Comparison of ENCODE assay signal across 30 mouse cellular contexts in the genomic region with DNA sequence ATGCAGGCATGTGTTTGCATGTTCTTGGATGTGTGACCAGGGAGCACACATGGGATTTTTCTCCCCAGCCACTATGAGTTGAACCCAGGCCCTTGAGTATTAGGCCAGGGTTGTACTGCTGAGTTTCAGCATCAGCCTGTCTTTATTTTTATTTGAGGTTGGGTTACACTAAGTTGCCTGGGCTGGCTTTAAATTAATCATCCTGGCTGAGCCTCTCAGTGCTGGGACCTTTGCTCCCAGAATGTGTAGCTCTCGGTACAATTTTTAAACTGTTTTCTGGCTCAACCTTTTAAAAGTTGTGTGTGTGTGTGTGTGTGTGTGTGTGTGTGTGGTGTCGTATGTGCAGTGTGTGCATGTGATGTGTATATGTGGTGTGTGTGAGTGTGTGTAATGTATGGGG. TPM values are rescaled to one million over a fixed set of nuclear protein-coding genes. Genes with fewer than 3 reads are reported as not detected.
A peak's percentile ranks its signal among the peaks of the same experiment; 100 is the strongest.
DNase-seq lines count a peak whose midpoint lies in the region; ATAC-seq and TF ChIP-seq lines count a peak whose summit lies in the region.
"Had no signal": no experiment of that assay in that cellular context is flagged by ENCODE, and none has a peak within 500 bp of the region (broad histone marks: within the 10 kb centered on the region; RNA-seq: fewer than 3 reads in every experiment).

No protein-coding gene starts in this region.

- TF ChIP-seq EP300 in lung, postnatal 0 days (IDR thresholded peaks at IDR 0.05): no peak
- no peak for TF ChIP-seq EP300 in stomach, postnatal 0 days (optimal IDR thresholded peaks at IDR 0.05)

- H3K4me3 ChIP-seq in kidney, embryonic 15.5 days (replicated peaks): no peak overlapping the region
- no peak overlapping the region for H3K4me3 ChIP-seq in lung, embryonic 14.5 days (ENCODE audit: low read depth, low read length)
- H3K4me3 ChIP-seq in lung, postnatal 0 days (ENCODE audit: low read depth, low read length): no peak overlapping the region
- no peak overlapping the region for H3K4me3 ChIP-seq in stomach, postnatal 0 days (ENCODE audit: low read depth, low read length)
- H3K4me3 ChIP-seq: erythroblast, embryonic 14.5 days; gastrocnemius, adult 2 months; heart, adult 2 months; heart, embryonic 12.5 days; left cerebral cortex, adult 2 months; megakaryocyte, embryonic 14.5 days; midbrain, embryonic 13.5 days; neural tube, embryonic 13.5 days had no signal

- no peaks in the 10 kb centered on the region for H3K9me3 ChIP-seq in kidney, embryonic 15.5 days (replicated peaks)
- H3K9me3 ChIP-seq in lung, embryonic 14.5 days (ENCODE audit: low read depth, low read length): no peaks in the 10 kb centered on the region
- no peaks in the 10 kb centered on the region for H3K9me3 ChIP-seq in lung, postnatal 0 days (ENCODE audit: low read length)
- H3K9me3 ChIP-seq in stomach, postnatal 0 days (ENCODE audit: control insufficient read depth, low read length): no peaks in the 10 kb centered on the region
- H3K9me3 ChIP-seq: midbrain, embryonic 13.5 days had no signal

- peaks cover 88% of the 10 kb centered on the region for H3K4me1 ChIP-seq in kidney, embryonic 15.5 days
- H3K4me1 ChIP-seq in lung, embryonic 14.5 days (ENCODE audit: insufficient read depth): peaks cover 30% of the 10 kb centered on the region
- H3K4me1 ChIP-seq in lung, postnatal 0 days (ENCODE audit: insufficient read depth, low read depth, low read length): peaks cover 19% of the 10 kb centered on the region; the same call in 1 of the 2 replicates
- peaks cover 9% of the 10 kb centered on the region for H3K4me1 ChIP-seq in stomach, postnatal 0 days (replicated peaks; ENCODE audit: control insufficient read depth, insufficient read depth)

- no peaks in the 10 kb centered on the region for H3K27me3 ChIP-seq in kidney, embryonic 15.5 days
- no peaks in the 10 kb centered on the region for H3K27me3 ChIP-seq in lung, embryonic 14.5 days (ENCODE audit: insufficient read depth, low read length)
- H3K27me3 ChIP-seq in lung, postnatal 0 days (replicated peaks; ENCODE audit: insufficient read depth, low read length): no peaks in the 10 kb centered on the region
- H3K27me3 ChIP-seq in stomach, postnatal 0 days (ENCODE audit: control insufficient read depth, insufficient read depth, low read length): no peaks in the 10 kb centered on the region
- H3K27me3 ChIP-seq: heart, embryonic 12.5 days; midbrain, embryonic 13.5 days; neural tube, embryonic 13.5 days; Patski had no signal

- no peak overlapping the region for H3K4me2 ChIP-seq in kidney, embryonic 15.5 days
- H3K4me2 ChIP-seq in lung, embryonic 14.5 days: no peak overlapping the region
- no peak overlapping the region for H3K4me2 ChIP-seq in lung, postnatal 0 days (replicated peaks; ENCODE audit: low read depth, low read length)
- H3K4me2 ChIP-seq in stomach, postnatal 0 days (replicated peaks; ENCODE audit: low read depth): no peak overlapping the region
- H3K4me2 ChIP-seq: heart, embryonic 12.5 days; hindbrain, embryonic 14.5 days; midbrain, embryonic 13.5 days; neural tube, embryonic 13.5 days had no signal

- H3K36me3 ChIP-seq in kidney, embryonic 15.5 days: peaks cover 3% of the 10 kb centered on the region; the same call in 1 of the 2 replicates
- no peaks in the 10 kb centered on the region for H3K36me3 ChIP-seq in lung, embryonic 14.5 days (ENCODE audit: insufficient read depth)
- H3K36me3 ChIP-seq in lung, postnatal 0 days (ENCODE audit: insufficient read depth, low read length): no peaks in the 10 kb centered on the region
- H3K36me3 ChIP-seq in stomach, postnatal 0 days (ENCODE audit: control insufficient read depth, insufficient read depth, low read length): no peaks in the 10 kb centered on the region
- H3K36me3 ChIP-seq: G1E; heart, embryonic 12.5 days; midbrain, embryonic 13.5 days; neural tube, embryonic 13.5 days had no signal

- WGBS in kidney, embryonic 15.5 days: 42% methylated on average over 2 of the region's 2 CpGs
- WGBS in lung, embryonic 14.5 days: 50% methylated on average over 2 of the region's 2 CpGs
- 68% methylated on average over 2 of the region's 2 CpGs for WGBS in lung, postnatal 0 days
- WGBS in stomach, postnatal 0 days: 40% methylated on average over 2 of the region's 2 CpGs

- intact Hi-C loops in heart, postnatal 14 days (cut with DNase I): no loop called here

- H3K27ac ChIP-seq in kidney, embryonic 15.5 days: peak overlapping the region; percentile 75
- H3K27ac ChIP-seq in lung, embryonic 14.5 days (ENCODE audit: low read depth): no peak overlapping the region
- no peak overlapping the region for H3K27ac ChIP-seq in lung, postnatal 0 days (ENCODE audit: low read length)
- peak overlapping the region; percentile 70; the same call in 1 of the 2 replicates for H3K27ac ChIP-seq in stomach, postnatal 0 days (replicated peaks)
- H3K27ac ChIP-seq: gastrocnemius, adult 2 months; heart, adult 2 months; hindbrain, embryonic 14.5 days; left cerebral cortex, adult 2 months; liver, embryonic 14.5 days; midbrain, embryonic 13.5 days; neural tube, embryonic 13.5 days had no signal

- peak; percentile 5; the same call in 1 of the 2 replicates for ATAC-seq in kidney, embryonic 15.5 days (replicated peaks; ENCODE audit: low FRiP score)
- no peak for ATAC-seq in lung, embryonic 14.5 days (ENCODE audit: insufficient read depth)
- no peak for ATAC-seq in lung, postnatal 0 days
- no peak for ATAC-seq in stomach, postnatal 0 days (ENCODE audit: low FRiP score, low TSS enrichment)
- ATAC-seq: forebrain, embryonic 16.5 days; midbrain, embryonic 13.5 days; Patski had no signal

- no peak overlapping the region for H3K9ac ChIP-seq in kidney, embryonic 15.5 days
- no peak overlapping the region for H3K9ac ChIP-seq in lung, embryonic 14.5 days
- no peak overlapping the region for H3K9ac ChIP-seq in lung, postnatal 0 days (replicated peaks; ENCODE audit: low read depth)
- no peak overlapping the region for H3K9ac ChIP-seq in stomach, postnatal 0 days (ENCODE audit: low read length)
- H3K9ac ChIP-seq: heart, embryonic 12.5 days; hindbrain, embryonic 14.5 days; liver, embryonic 14.5 days; midbrain, embryonic 13.5 days; neural tube, embryonic 13.5 days had no signal

- no peak for TF ChIP-seq CTCF in lung, embryonic 14.5 days (IDR thresholded peaks at IDR 0.05; ENCODE audit: low read depth)
- TF ChIP-seq CTCF in lung, postnatal 0 days (IDR thresholded peaks at IDR 0.05): no peak
- TF ChIP-seq CTCF in stomach, postnatal 0 days (IDR thresholded peaks at IDR 0.05; ENCODE audit: low read depth): no peak

- peak; percentile 37 for DNase-seq in heart, adult 11 months
- DNase-seq in heart, postnatal 14 days: no peak
- DNase-seq in kidney, postnatal 25 days: no peak
- peak; percentile 20 for DNase-seq in lung, embryonic 14.5 days
- DNase-seq in lung, postnatal 0 days (ENCODE audit: low spot score): no peak
- no peak for DNase-seq in stomach, postnatal 0 days (ENCODE audit: low spot score)
- no peak for DNase-seq in layer of hippocampus, adult 18-20 months (ENCODE audit: low spot score in 2 of 2)
- DNase-seq: adrenal gland, postnatal 10 days; cerebellum, adult 9-10 months; cerebellum, postnatal 36 days; embryo, embryonic 11 days; gastrocnemius, adult 2 months; gastrocnemius, postnatal 36 days; heart, adult 2 months; lung, adult 2 months; lung, postnatal 4 days; right cerebral cortex, postnatal 4 days; thymus, postnatal 14 days had no signal

RNA-seq across cellular contexts. Expression of a gene that starts 5.1 kb away (rescaled TPM):
- total RNA-seq in heart, postnatal 14 days (2021): 10 to 100 TPM; 18.3 to 22.6 TPM
- polyA plus RNA-seq in kidney, embryonic 15.5 days (2015; fragmentation: Nextera tagmentation; extraction: Ambion mirVana): 32.1 and 33.0 TPM in 2 replicates
- polyA plus RNA-seq in lung, embryonic 14.5 days (2014; fragmentation: Nextera tagmentation; extraction: Ambion mirVana): 26.7 and 27.1 TPM in 2 replicates
- polyA plus RNA-seq in lung, postnatal 0 days (2015; fragmentation: Nextera tagmentation; extraction: Ambion mirVana): 50.3 and 55.2 TPM in 2 replicates
- polyA plus RNA-seq in stomach, postnatal 0 days (2015; fragmentation: Nextera tagmentation; extraction: Ambion mirVana): 19.6 and 22.2 TPM in 2 replicates
- 10 to 100 TPM; 36.5 to 41.0 TPM for total RNA-seq in layer of hippocampus, adult 18-20 months (2021)
- polyA plus RNA-seq: G1E had no signal

Comparison
In these comparisons a context has a peak if more than half of its experiments do, and no peak if none do; other contexts are left out.
1. DNase-seq: peak in heart, adult 11 months (single experiment) and lung, embryonic 14.5 days (single experiment); none in heart, postnatal 14 days (0 of 2), kidney, postnatal 25 days (0 of 2), lung, postnatal 0 days (single experiment), stomach, postnatal 0 days (single experiment) and layer of hippocampus, adult 18-20 months (0 of 2).
2. H3K27ac ChIP-seq: peak in kidney, embryonic 15.5 days (single experiment) and stomach, postnatal 0 days (single experiment); none in lung, embryonic 14.5 days (single experiment) and lung, postnatal 0 days (single experiment).